Mouse (Mus musculus) lung, adult 2 months (tissue): ENCODE data around the gene Hacd4.
A peak's percentile ranks its signal among the peaks of the same experiment; 100 is the strongest.

Experiments
- CTCF ChIP-seq: fragments of 200-500 bp; IDR thresholded peaks from 2 replicates; pipeline ENCODE4 v1.5.1; 2011; ENCODE audit warnings: mild to moderate bottlenecking, low read length, control low read depth; ENCODE audit not compliant: insufficient read depth
- POLR2A ChIP-seq: fragments of 200-500 bp; IDR thresholded peaks from 2 replicates; pipeline ENCODE4 v1.6.1; 2011; ENCODE audit warnings: low read depth, mild to moderate bottlenecking, control low read depth, low read length, borderline replicate concordance; ENCODE audit errors: extremely low read depth

DNA sequence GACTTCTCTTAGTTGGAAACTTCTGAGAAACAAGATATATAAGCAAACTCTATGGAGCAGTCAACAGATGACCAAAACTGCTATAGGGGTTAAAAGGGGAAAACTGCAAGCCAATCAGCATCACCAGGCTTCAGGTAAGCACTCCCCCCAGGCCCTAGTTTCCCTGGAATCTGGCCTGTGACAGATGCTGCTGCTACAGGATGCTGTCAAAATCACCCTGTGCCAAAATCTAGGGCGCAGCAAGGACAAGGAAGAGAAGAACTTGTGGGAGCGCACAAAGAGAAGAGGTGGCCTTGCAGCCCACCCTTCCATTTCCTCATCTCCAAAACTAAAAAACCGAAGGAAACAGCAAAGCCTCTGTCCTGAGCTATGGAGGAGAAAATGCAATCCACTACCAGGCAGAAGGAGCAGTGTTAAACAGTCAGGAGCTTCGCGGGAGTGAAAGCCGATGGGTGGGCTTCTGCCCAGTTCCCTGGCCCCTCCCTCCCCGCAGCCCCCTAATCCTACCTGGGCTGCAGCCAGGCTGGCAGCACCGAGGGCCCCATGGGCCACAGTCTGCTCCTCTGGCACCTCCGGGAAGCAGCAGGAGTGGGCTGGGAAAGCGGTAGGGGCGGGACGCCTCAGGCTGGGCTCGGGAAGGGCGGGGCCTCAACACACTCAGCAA is at the start of gene Hacd4:
- peak; percentile 29; the same call in 1 of the 2 replicates for TF ChIP-seq POLR2A
- no peak for TF ChIP-seq CTCF
